Mouse (Mus musculus) kidney, postnatal 36 days (tissue): Measurements from ENCODE around the gene Aff1.

Experiments
- DNase-seq, 2 experiments: peaks; one replicate each; pipeline ENCODE4 v3.0.0; 2021 to 2022; ENCODE audit warnings: mixed read lengths in 2 of 2

The Aff1 gene

DNA sequence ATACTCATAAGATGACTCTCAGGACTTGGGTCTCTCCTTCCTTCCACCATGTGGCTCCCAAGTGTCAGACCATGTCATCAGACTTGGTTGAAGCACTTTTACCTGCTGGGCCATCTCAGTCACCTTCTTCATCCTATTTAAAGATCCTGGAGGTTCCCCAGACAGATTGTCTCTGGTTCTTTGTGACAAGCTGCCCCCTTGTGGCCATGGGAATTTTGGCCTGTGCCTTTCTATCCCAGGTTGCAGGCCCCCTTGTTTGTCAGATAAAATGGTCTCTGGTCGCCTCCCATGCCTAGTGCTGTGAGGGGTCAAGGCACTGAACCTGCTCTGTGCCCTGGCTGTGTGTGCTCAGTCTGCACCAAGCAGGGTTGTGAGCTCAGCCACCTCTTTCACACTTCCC is 151.8 kb downstream of the Aff1 start:
- DNase-seq, result peak in 1 of 2 experiments; percentile 78

DNA sequence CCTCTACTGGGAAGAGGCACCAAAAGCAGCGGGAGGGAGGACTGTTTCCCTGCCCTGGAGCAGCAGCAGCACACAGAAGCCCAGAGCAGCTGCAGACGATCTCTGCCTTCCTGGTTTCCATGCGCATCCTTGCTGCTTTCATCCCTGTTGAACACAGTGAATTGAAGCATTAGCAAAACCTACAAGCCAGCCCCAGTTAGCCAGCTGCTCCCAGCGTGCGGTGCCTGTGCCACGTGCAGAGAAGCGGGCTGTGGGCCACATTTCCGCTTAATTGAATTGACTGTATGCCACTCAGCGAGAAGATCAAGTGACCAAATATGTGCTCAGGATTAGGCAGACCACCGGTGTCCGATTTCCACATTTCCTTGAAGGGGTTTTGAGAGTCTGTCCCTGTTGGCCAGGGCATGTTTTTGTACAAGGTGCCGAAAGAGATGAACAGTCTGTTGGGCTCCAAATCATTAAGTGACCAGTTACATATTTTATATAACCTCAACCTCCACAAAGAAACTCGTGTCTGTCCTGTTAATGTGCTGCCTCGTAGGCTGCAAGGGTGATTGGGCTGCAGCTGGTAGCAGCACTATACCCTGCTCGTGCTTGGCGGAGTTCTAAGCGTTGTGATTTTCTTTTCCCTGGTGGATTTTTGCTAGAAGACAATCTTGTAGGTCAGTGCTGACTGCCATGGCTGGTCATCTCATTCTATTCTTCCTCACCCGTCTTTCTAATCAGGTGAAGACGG is 153.4 kb downstream of the Aff1 start:
- DNase-seq, result no peak

DNA sequence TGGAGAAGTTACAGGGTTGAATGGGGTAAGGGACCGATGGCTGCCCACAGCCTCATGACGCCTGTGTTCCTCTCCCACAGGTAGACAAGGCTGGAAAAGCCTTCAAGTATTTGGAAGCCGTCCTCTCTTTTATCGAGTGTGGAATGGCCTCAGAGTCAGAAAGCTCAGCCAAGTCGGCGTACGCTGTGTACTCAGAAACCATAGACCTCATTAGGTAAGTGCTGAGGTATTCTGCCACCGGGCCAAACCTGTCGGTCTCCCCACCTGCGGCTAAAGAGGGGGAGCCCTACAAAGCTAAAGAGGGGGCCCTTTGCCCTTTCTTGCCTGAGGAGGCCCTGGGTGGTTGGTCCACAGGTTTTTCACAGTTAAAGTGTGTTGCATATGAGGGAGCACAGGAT is 154.0 kb downstream of the Aff1 start:
- DNase-seq, result peak; percentile 39 to 45

DNA sequence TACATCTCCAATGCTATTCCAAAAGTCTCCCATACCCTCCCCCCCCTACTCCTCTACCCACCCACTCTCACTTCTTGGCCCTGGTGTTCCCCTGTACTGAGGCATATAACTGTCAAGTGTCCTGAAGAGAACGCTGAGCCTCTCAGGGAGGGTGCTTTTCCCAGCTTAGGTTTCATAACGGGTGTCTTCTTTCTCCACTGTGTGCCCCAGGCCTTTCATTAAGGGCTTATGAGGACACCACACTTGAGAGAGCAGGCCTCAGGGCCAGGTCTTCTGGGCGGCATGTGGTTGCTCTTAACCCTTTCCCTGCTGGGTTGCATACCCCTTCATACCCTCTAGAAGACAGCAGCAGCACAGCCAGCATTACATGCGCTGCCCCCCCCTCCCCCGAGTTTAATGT is 154.4 kb downstream of the Aff1 start:
- peak; percentile 39 to 45 for DNase-seq

DNA sequence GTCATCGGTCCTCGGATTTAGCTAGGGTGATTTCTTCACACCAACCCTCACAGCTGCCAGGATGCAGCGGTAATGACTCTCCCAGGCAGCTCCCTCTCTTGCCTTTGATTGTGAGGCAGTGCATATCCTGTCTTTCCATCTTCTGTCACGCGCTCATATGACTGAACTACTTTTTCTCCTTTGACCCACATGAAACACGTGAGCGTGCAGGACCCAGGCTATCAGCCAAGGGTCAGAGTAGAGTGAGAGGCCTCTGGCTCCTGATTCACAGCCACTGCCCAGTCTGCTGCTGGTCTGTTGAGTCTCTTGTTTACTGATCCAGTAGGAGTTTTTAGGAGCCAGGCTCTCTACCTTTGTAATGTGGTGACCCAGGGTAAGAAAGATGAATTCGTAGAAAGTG is 156.4 kb downstream of the Aff1 start:
- DNase-seq, result peak; percentile 79 to 89

DNA sequence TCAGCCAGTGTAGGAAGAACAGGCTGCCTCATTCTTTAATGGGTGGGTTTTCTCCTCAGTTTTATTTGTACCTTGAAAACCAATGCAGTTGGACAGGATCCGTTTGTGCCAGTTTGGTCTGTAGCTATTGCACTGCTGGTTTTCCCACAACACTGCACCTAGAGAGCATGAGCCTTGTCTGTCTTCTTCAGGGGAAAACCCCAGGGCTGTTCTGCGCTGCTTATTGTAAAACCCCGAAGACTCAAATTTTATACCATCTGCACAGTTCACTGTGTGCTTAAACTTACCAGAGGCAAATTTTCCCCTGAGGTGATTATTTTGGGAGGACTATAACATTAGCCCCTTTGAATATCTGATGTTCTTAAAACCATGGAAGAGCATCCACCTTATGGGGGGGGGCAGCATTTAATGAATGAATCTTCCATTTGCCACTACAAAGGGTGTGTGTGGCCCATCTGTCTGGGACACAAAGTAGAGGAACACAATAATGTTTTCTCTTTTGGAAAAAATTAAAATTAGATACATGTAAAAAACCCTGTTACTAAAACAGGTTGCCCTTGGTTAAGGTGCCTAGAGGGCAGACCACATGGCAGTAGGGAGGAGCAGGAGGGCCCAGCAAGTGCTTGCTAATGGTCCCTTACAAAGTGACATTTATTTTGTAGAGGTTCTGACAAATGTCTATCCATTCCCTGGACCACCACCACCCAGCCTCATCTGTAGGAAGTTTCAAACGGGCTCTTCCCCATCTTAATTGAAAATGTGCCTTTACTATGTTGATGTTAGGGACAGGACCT is 160.8 kb downstream of the Aff1 start:
- no peak for DNase-seq

DNA sequence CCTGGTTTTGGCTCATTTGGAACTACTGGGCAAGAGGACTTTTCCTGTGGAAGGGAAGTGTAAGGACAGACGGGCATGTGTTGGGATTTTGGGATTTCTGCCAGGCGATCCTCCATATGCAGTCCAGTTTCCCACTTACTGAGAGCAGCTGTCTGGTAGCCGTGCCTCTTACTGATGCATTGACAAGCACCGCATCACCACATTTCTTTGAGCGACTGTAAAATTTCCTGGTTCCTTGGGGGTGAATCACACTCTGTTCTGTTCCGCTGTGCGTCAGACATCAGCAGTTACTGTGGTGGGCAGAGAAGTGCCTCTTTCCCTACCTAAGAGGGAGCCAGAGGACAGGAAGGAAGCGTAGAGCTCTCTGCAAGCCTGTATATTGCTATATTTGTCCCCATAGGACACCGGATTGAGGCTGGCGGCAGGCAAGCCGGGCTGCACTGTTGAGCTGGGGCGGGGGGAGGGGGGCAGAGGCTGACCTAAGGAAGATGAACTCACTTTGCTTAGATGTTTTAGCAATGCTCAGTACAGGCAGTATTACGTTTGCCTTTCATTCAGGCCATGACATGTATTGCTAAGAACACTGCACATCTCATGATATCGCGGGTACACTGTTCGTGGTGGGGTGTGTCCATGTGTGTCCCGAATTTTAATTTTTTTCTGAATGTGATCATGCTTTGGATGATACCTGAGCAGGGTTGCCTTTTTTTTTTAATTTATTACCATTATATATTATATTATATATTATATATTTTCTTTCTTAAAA is 162.1 kb downstream of the Aff1 start:
- DNase-seq, result no peak

DNA sequence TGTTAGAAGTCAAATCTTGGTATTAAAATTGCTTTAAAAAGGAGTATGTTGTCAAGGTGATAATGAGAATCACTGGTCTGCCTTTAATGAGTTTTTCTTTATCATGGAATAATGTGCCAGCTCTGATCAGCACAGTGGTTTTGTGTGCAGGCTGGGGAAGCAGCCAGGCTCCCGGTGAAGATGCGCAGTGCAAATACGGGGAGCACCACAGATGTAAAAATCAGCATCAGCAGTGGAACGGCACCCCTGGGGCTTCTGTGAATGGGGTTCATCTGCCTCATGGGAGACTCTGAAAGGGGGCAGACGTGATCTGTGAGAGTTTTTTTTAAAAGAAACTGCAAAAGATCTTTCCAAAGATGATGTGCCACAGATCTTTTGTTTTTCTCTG is 162.6 kb downstream of the Aff1 start:
- DNase-seq, result no peak

DNA sequence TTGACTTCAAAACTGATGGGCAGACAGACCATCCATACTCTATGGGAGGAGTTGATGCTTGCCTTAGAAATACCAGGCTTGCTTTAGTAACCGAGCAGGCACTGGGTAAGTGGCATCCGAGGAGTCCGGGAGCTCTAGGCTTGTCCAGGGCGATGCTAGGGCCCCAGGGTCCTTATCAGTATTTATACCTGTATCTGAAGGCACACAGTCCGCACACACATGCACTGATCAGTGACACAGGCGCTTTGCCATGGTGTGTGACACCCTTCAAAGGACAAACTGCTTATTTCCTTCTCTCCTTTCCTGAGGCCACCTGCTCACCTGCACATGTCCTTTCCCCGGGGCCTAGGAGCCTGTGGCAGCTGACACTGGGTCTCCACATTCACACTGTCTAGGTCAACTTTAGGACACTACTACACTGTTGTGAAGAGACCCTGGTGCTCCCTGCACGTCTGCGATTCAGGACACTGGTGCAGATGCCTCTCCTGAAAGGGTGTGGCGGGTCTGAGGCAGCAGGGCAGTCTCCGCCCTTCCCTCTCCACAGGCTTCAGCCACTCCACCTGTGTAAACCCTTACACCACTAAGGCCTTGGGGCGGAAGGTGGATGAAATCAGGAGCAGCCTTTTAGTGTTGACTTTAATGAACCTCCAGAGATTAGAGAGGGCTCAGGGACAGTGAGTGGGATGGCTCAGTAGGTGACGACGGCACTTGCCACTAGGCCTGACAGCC is 163.5 kb downstream of the Aff1 start:
- DNase-seq, result no peak

DNA sequence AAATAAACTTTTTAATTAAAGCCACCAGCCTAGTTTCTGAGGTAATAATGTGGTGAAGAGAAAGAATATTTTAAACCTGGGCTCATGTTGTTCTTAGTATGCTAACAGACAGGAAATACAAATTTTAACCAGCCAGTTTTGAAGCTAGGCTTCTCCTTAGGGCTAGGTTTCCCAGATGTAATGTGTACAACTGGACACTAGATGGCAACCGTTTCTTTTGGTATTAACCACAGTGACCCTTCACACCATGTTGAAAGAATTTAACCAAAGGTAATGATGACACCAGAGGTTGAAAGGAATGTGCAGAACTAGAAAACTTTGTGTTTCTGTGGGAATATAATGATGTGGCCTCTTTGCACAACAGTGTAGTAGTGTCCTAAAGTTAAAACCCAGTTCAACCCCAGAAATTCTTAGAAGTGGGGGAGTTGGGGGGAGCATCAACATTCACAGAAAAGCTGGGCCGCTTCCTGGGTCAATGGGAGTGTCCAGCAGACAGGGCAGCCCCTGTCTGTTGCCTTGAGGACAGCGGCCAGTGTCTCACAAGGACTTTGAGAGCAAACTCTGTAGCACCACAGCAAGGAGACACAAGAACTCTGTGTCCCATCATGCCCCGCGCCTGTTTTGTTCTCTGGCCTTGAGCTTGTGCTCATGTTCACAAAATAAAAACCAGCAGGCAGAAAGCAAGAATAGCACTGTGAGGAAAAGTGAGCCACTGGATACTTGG is 164.3 kb downstream of the Aff1 start:
- peak; percentile 62 to 67 for DNase-seq

DNA sequence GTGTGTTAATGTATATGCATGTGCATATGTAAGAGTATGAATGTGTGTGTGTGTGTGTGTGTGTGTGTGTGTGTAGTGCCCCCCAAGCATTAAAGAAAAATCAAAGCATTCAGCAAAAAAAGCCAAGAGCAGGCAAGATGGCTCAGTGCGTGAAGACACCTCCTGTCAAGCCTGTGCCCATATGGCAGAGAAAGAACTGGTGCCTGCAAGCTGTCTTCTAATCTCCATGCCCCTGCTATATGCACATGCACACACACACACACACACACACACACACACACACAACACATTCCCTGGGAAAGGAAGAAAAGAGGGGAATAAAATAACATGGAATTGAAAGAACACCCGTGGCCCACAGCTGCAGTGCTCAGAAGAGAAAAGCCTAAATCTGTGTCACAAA is 165.0 kb downstream of the Aff1 start:
- DNase-seq, result no peak

DNA sequence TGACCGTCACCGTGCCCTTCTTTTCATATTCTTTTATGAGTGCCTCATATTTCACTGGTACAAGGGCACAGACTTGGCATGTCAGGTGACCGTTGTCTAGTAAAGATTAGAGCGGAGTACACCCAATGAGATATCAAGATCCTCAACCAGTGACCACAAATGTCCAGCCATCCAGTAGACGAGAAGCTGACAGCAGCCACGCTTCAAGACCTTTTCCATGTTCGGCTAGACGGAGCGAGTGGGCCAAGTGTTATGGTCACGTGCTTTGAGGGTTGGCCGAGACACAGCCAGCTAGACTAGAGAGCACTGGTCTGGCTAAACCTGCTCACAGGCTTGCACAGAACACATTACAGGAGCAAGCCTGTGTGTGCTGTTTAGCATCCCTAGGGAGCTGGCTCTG is 168.4 kb downstream of the Aff1 start:
- no peak for DNase-seq

DNA sequence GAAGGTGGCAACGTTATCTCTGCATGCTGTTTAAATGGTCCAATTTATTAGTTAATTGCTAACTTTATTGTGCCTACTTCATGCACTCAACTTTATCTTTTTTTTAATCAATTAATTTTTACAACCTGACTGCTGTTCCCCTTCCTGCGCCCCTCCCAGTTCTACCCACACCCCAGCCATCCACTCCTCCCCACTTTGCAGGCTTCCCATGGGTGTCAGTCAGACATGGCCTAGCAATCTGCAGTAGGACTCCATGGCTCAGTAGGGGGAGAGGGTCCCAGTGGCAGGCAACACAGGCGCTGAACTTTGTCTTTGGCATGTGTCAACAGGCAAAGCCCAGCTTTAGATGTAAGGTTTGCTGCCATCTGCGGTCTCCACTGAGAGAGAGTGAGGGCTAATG is 171.6 kb downstream of the Aff1 start:
- DNase-seq, result no peak

DNA sequence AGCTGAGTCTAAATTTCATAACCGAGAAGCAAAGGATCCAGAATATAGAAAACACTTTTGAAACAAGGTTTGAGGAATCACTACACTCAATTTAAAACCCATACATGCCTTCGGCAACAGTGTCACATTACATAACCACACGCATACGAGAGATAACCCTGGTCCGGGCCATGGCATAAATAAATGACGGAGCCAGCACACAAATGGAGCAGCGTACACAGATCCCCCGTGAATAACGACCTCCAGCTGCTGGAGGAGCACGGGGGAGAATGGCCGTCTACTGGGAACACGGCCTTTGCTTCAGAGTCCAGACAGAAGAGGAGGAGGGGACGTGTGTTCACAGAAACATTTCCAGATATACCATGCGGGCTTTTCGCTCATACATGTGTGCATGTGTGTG is 197.6 kb downstream of the Aff1 start:
- no peak for DNase-seq

DNA sequence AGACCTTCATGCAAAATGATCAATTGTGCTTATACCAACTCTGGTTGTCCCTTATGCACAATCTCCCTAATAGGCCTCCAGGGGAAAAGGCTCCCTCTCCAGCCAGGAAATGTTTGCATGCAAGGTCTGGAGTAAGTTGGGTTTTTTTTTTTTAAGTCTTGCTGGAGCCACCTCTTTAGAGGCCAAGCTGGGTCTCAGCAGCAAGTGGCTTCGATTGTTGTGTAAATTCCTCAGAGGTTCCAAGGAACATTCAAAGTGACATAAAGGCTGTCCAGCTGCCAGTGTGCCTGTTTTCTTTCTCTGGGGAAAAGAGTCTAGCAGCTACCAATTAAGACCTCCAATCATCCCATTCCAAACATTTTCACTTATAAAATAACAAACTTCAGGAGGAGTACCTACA is 206.1 kb downstream of the Aff1 start:
- no peak for DNase-seq
